Mouse (Mus musculus) forebrain, embryonic 16.5 days (tissue): ENCODE data around the gene Tab3. TPM values are rescaled to one million over a fixed set of nuclear protein-coding genes. Genes with fewer than 3 reads are reported as not detected.

Experiments used
- ATAC-seq: fragments of 200-750 bp; cut with Nextera tagmentation; 2 replicates; pipeline ENCODE4 v1.8.0; 2017; ENCODE audit warnings: mild to moderate bottlenecking, moderate library complexity
- H3K27ac ChIP-seq: fragments of 300-500 bp; sonication (generic); 2 replicates; pipeline ENCODE4 v1.5.1; 2014; ENCODE audit warnings: low read length, control low read depth
- H3K27me3 ChIP-seq: fragments of 300-500 bp; sonication (generic); replicated peaks from 2 replicates; pipeline ENCODE4 v1.6.1; 2014; ENCODE audit warnings: low read length; ENCODE audit not compliant: control insufficient read depth, insufficient read depth
- H3K36me3 ChIP-seq: fragments of 300-500 bp; sonication (generic); 2 replicates; pipeline ENCODE4 v1.6.1; 2014; ENCODE audit not compliant: control insufficient read depth, insufficient read depth
- H3K4me1 ChIP-seq: fragments of 300-500 bp; sonication (generic); replicated peaks from 2 replicates; pipeline ENCODE4 v1.6.1; 2014; ENCODE audit warnings: low read length; ENCODE audit not compliant: control insufficient read depth, insufficient read depth
- H3K4me2 ChIP-seq: fragments of 300-500 bp; sonication (generic); 2 replicates; pipeline ENCODE4 v1.6.1; 2014; ENCODE audit warnings: mild to moderate bottlenecking, low read length, control low read depth
- H3K4me3 ChIP-seq: fragments of 300-500 bp; sonication (generic); replicated peaks from 2 replicates; pipeline ENCODE4 v1.5.1; 2014; ENCODE audit warnings: mild to moderate bottlenecking, low read length, control low read depth
- H3K9ac ChIP-seq: fragments of 300-500 bp; sonication (generic); replicated peaks from 2 replicates; pipeline ENCODE4 v1.6.1; 2014; ENCODE audit warnings: low read depth, low read length, control low read depth
- H3K9me3 ChIP-seq: fragments of 300-500 bp; sonication (generic); 2 replicates; pipeline ENCODE4 v1.6.1; 2016; ENCODE audit warnings: low read length; ENCODE audit not compliant: control insufficient read depth
- WGBS: fragments of 180-500 bp; shearing (Covaris S2); extraction: QIAGEN DNeasy Blood & Tissue Kit; methylation state at CpG from one replicate; pipeline ENCODE4 v1.1.7; 2014; 5-methylcytosine and 5-hydroxymethylcytosine counted together
- polyA plus RNA-seq: library from polyadenylated mRNA; unstranded; fragments of >200 nt; fragmentation: Nextera tagmentation; extraction: Ambion mirVana; gene quantifications from 2 replicates; pipeline ENCODE4 v1.2.1, GENCODE M21; 2015

Tab3 gene
- 8.2 and 8.5 TPM in 2 replicates for polyA plus RNA-seq

- peak within 1 kb of the TSS; percentile 78 for H3K9ac ChIP-seq
- H3K27me3 ChIP-seq = no peaks in the 10 kb centered on the region
- no peaks in the 10 kb centered on the region for H3K36me3 ChIP-seq
- 29% methylated on average over 47 of the region's 64 CpGs for WGBS
- peak within 1 kb of the TSS; percentile 66 for H3K4me2 ChIP-seq
- peak within 1 kb of the TSS; percentile 44 for H3K27ac ChIP-seq
- ATAC-seq = peak; percentile 99
- H3K4me1 ChIP-seq = 0 out of 2 replicates have a peak, but pooled peaks cover 2% of the 10 kb centered on the region
- H3K4me3 ChIP-seq = peak within 1 kb of the TSS; percentile 65
- H3K9me3 ChIP-seq = no peaks in the 10 kb centered on the region
Observed at GRCm38 (mm10) chrX:85573532-85574181, at the start of gene Tab3. Gene Tab3 (plus strand): TSS chrX:85574022.

- no peak for ATAC-seq
- H3K9ac ChIP-seq = no peak overlapping the region
- no peaks in the 10 kb centered on the region for H3K36me3 ChIP-seq
- no peaks in the 10 kb centered on the region for H3K4me1 ChIP-seq
- no peak overlapping the region for H3K4me3 ChIP-seq
- no peak overlapping the region for H3K4me2 ChIP-seq
- H3K27ac ChIP-seq = no peak overlapping the region
- 68% methylated on average over 1 of the region's 1 CpGs for WGBS
- no peaks in the 10 kb centered on the region for H3K9me3 ChIP-seq
- H3K27me3 ChIP-seq = no peaks in the 10 kb centered on the region
Observed at GRCm38 (mm10) chrX:85525545-85525944, 48.3 kb upstream of the Tab3 start.

- no peaks in the 10 kb centered on the region for H3K9me3 ChIP-seq
- no peak overlapping the region for H3K27ac ChIP-seq
- WGBS = 76% methylated on average over 5 of the region's 5 CpGs
- H3K4me2 ChIP-seq = no peak overlapping the region
- no peak overlapping the region for H3K4me3 ChIP-seq
- H3K27me3 ChIP-seq = no peaks in the 10 kb centered on the region
- H3K9ac ChIP-seq = no peak overlapping the region
- no peaks in the 10 kb centered on the region for H3K4me1 ChIP-seq
- no peaks in the 10 kb centered on the region for H3K36me3 ChIP-seq
- no peak for ATAC-seq
Observed at GRCm38 (mm10) chrX:85526263-85527019, 47.4 kb upstream of the Tab3 start.

GRCm38 (mm10) chrX:85558931-85559330, 14.9 kb upstream of the Tab3 start:
- H3K27ac ChIP-seq = no peak overlapping the region
- H3K27me3 ChIP-seq = no peaks in the 10 kb centered on the region
- no peaks in the 10 kb centered on the region for H3K9me3 ChIP-seq
- no peak overlapping the region for H3K4me3 ChIP-seq
- H3K4me2 ChIP-seq = no peak overlapping the region
- no peaks in the 10 kb centered on the region for H3K36me3 ChIP-seq
- ATAC-seq = no peak
- H3K9ac ChIP-seq = no peak overlapping the region
- WGBS = 87% methylated on average over 2 of the region's 2 CpGs
- no peaks in the 10 kb centered on the region for H3K4me1 ChIP-seq

- Histone ChIP-seq H3K4me1 (no peaks in the 10 kb centered on the region), H3K36me3 (no peaks in the 10 kb centered on the region), H3K9me3 (no peaks in the 10 kb centered on the region), H3K27ac (no peak overlapping the region), H3K4me3 (no peak overlapping the region), H3K27me3 (no peaks in the 10 kb centered on the region), H3K9ac (no peak overlapping the region), H3K4me2 (no peak overlapping the region)
- 78% methylated on average over 4 of the region's 4 CpGs for WGBS
- no peak for ATAC-seq
Observed at GRCm38 (mm10) chrX:85566256-85566655, 7.6 kb upstream of the Tab3 start.

- peak overlapping the region; percentile 65 for H3K4me3 ChIP-seq
- ATAC-seq = peak; percentile 70
- no peaks in the 10 kb centered on the region for H3K27me3 ChIP-seq
- no peak overlapping the region; the same call in 1 of the 2 replicates for H3K27ac ChIP-seq
- peak overlapping the region; percentile 66 for H3K4me2 ChIP-seq
- no peaks in the 10 kb centered on the region for H3K9me3 ChIP-seq
- peak overlapping the region; percentile 78 for H3K9ac ChIP-seq
- 31% methylated on average over 30 of the region's 34 CpGs for WGBS
- H3K36me3 ChIP-seq = no peaks in the 10 kb centered on the region
- 0 out of 2 replicates have a peak, but pooled peaks cover 2% of the 10 kb centered on the region for H3K4me1 ChIP-seq
Observed at GRCm38 (mm10) chrX:85574182-85574541, 340 bp downstream of the Tab3 start.

- Histone ChIP-seq H3K9ac (no peak overlapping the region), H3K9me3 (no peaks in the 10 kb centered on the region), H3K36me3 (no peaks in the 10 kb centered on the region), H3K4me1 (0 out of 2 replicates have a peak, but pooled peaks cover 2% of the 10 kb centered on the region), H3K27me3 (no peaks in the 10 kb centered on the region), H3K4me3 (no peak overlapping the region), H3K27ac (no peak overlapping the region), H3K4me2 (no peak overlapping the region)
- WGBS = 76% methylated on average over 6 of the region's 6 CpGs
- ATAC-seq = no peak
Observed at GRCm38 (mm10) chrX:85576310-85576709, 2.5 kb downstream of the Tab3 start.

- ATAC-seq = no peak
- Histone ChIP-seq H3K36me3 (no peaks in the 10 kb centered on the region), H3K4me3 (no peak overlapping the region), H3K27me3 (no peaks in the 10 kb centered on the region), H3K9ac (no peak overlapping the region), H3K9me3 (no peaks in the 10 kb centered on the region), H3K4me2 (no peak overlapping the region), H3K27ac (no peak overlapping the region), H3K4me1 (0 out of 2 replicates have a peak, but pooled peaks cover 2% of the 10 kb centered on the region)
- WGBS = 54% methylated on average over 2 of the region's 2 CpGs
Observed at GRCm38 (mm10) chrX:85580768-85581167, 6.9 kb downstream of the Tab3 start.

GRCm38 (mm10) chrX:85582517-85582916, 8.7 kb downstream of the Tab3 start:
- H3K9me3 ChIP-seq = no peaks in the 10 kb centered on the region
- no peak overlapping the region for H3K4me2 ChIP-seq
- no peak overlapping the region for H3K9ac ChIP-seq
- H3K27me3 ChIP-seq = no peaks in the 10 kb centered on the region
- H3K4me3 ChIP-seq = no peak overlapping the region
- no peak overlapping the region for H3K27ac ChIP-seq
- no peak for ATAC-seq
- H3K36me3 ChIP-seq = no peaks in the 10 kb centered on the region
- 97% methylated on average over 1 of the region's 1 CpGs for WGBS
- H3K4me1 ChIP-seq = no peaks in the 10 kb centered on the region
